Mouse (Mus musculus) T-cell, adult 2 months (primary cell): Measurements from ENCODE around the gene Prdm9.
"Not testable (repeated sequence)": the region's sequence is repeated elsewhere in the genome, so short reads cannot be mapped to it uniquely, and the experiment has no call there.

Experiments
- DNase-seq: peaks from one replicate; pipeline ENCODE4 v3.0.0; 2022; ENCODE audit warnings: low spot score

The Prdm9 gene

GRCm38 (mm10) chr17:15564014-15564927, at the start of gene Prdm9:
Gene Prdm9, minus strand, starts transcription at chr17:15564354.
- peak; percentile 98 for DNase-seq

DNA sequence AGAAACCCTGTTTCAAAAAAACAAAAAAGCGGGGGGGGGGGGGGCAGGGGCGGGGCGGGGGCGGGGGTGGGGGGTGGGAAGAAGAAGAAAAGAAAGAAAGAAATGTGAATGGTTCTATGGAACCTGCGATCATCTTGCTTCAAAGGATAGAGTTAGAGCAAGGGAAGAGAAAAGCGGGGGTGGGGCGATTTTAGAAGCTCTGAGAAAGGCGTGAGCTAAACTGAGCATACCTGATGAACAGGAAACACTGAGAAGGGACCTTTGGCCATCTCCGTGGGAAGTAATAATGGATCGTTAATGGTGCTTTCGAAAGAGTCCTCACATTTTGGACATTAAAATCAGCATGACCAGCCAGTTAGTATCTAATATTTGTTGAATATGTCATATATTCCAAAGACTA, 35.3 kb upstream of the Prdm9 start:
- no peak for DNase-seq

- DNase-seq = peak; percentile 31
Observed at GRCm38 (mm10) chr17:15591216-15591881, 27.2 kb upstream of the Prdm9 start.

DNA sequence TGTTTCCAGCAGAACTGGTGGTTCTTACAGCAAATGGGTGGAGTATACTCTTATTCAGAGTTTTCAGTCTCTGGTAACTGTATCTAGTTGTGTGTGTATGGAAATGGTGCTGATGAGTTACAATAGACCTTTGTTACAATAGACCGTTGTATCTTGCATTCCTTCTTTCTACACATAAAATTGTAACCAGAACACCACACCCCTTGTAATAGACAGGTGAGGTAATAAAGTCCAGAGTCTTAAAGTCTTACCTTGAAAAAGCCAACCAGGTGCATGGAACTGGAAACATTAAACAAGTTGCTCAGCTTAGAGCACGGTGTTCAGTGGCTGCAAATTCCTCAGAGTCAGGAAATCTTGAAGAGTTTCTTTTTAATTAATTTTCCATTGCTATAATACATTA, 24.0 kb upstream of the Prdm9 start:
- no peak for DNase-seq

- peak; percentile 14 for DNase-seq
Observed at GRCm38 (mm10) chr17:15585691-15586090, 21.5 kb upstream of the Prdm9 start.

- no peak for DNase-seq
Observed at GRCm38 (mm10) chr17:15583071-15583470, 18.9 kb upstream of the Prdm9 start.

DNA sequence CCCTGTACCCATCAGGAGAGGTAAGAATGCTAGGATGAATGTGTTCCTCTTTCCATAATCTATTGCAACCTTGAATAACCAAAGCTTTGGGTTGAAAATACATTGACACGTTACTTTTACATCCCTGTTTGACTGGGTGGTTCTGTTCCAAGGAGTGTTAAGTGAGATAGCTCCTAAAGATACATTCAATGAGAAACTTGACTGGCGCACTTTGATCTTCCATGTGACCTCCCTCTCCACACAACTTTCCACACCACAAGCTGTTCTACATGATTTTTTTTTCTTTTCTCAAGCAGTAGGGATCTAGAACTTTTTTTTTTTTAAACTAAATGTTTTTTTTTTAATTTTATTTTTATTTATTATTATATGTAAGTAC, 15.9 kb upstream of the Prdm9 start:
- DNase-seq = no peak

GRCm38 (mm10) chr17:15579410-15580071, 15.4 kb upstream of the Prdm9 start:
- no peak for DNase-seq

DNA sequence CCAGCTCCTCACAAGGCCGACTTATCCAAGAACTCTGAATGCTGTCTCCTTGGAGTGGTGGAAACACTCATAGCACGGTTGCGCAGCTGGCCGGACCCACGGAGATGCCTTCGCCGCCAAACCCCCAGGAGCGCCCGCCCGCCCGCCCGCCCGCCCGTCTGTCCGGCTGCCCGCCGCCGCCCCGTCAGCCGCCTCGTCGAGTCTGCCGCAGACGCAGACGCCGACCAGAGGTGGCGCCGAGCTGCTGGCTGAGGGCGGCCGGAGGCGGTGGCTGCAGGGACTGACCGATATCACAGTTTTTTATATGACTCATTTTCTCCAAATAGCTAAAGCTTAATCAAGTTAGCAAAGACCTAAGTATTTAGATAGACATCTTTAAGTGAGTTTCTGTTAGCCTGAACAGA, 13.1 kb upstream of the Prdm9 start:
- no peak for DNase-seq

GRCm38 (mm10) chr17:15575056-15575455, 10.9 kb upstream of the Prdm9 start:
- no peak for DNase-seq

- no peak for DNase-seq
Observed at GRCm38 (mm10) chr17:15566908-15567307, 2.8 kb upstream of the Prdm9 start.

- DNase-seq = no peak
Observed at GRCm38 (mm10) chr17:15564928-15565300, 760 bp upstream of the Prdm9 start.

DNA sequence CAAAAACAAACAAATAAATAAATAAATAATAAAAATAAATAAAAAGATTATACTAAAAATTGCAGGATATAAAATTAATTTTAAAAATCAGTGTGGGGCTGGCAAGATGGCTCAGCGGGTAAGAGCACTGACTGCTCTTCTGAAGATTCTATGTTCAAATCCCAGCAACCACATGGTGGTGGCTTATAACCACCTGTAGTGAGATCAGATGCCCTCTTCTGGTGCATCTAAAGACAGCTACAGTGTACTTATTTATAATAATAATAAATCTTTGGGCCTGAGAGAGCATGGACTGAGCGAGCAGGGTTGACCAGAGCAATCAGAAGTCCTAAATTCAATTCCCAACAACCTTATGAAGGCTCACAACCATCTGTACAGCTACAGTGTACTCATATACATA, 4.2 kb downstream of the Prdm9 start:
- DNase-seq = no peak

DNA sequence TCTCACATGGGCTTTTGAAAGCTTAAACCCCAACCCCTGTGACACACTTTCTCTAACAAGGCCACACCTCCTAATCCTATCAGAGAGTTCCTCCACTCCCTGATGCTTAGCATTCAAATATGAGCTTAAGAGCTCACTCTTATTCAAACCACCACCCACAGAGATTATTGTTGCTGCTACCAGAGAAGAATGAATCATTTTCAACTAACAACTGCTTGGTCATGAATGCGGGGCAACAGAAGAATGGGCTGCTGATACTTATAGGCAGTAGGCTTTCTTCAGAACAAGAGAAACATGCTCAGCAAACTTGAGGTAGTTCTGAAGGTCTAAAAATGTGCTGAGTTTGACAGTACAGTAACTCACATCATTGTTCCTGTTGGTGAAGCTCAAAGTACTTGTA, 14.4 kb downstream of the Prdm9 start:
- DNase-seq = no peak

GRCm38 (mm10) chr17:15546440-15546839, 17.7 kb downstream of the Prdm9 start:
- DNase-seq = no peak

- DNase-seq = not testable (repeated sequence)
Observed at GRCm38 (mm10) chr17:15543868-15544267, 20.3 kb downstream of the Prdm9 start.

- DNase-seq = no peak
Observed at GRCm38 (mm10) chr17:15540309-15540708, 23.8 kb downstream of the Prdm9 start.

- DNase-seq = no peak
Observed at GRCm38 (mm10) chr17:15536457-15536904, 27.7 kb downstream of the Prdm9 start.

DNA sequence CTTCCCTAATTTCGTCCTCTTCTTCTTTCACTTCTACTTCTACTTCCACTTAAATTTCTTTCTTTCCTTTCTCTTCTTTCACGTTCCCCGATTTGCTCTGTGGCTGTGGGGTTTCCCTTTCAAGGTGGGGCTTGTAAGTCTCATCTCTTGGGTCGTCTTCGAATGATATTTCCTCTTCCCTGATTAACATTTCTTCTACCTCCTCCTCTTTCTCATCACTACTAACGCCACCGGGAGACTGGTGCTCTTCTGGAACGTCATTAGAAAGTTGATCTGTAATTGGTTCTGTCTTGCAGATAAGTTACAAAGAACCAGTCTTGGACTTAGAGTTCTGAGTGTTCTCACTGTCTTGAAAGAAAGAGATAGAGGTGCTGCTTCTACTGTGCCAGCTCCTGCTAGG, 28.2 kb downstream of the Prdm9 start:
- no peak for DNase-seq

- no peak for DNase-seq
Observed at GRCm38 (mm10) chr17:15535162-15535800, 28.9 kb downstream of the Prdm9 start.

- peak; percentile 41 for DNase-seq
Observed at GRCm38 (mm10) chr17:15530141-15530540, 34.0 kb downstream of the Prdm9 start.

DNA sequence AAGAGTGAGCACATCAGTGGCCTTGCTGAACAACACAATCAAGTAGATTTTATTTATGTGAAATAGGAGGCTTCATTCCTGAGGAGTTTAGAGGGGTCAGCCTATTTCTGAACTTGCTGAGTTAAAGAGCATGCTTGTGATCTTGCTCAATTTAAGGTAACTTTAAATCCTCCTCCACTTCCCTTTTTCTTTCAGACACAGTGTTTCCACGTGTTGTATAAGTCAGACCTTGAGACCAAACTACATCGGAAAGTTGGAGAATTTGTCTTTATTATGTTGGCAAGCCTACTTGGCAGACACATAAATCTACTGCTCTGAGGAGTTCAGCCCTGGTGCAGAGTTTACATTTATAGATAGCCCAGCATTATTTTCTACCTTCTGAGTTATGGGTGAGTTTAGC, 35.3 kb downstream of the Prdm9 start:
- no peak for DNase-seq

DNA sequence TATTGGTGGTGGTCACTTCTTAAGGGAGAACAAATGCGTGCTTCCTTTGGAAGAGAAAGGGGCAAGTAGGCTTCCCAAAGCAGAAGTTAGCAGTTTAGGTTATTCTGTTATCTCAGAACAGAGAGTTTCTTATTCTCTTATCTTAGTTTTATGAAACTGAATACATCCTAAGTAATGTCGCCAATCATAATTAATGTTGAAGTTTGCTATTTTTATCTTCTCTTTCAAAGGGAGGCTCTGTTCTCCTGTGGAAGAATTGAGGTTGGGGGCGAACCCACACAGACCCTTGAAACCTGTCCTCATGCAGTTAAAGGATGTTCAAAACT, 36.4 kb downstream of the Prdm9 start:
- DNase-seq = no peak
